Mouse (Mus musculus): ENCODE measurements at regions not wholly inside any gene's neighbourhood (a gene's known extent, or its start where the extent isn't known, plus 50 kb on each side); places are given as distances from the start of the nearest gene placed in this dataset.

- Histone ChIP-seq H3K9ac (no peak overlapping the region), H3K27me3 (ENCODE audit: control insufficient read depth, insufficient read depth, low read length) (no peaks in the 10 kb centered on the region), H3K36me3 (replicated peaks; ENCODE audit: control insufficient read depth, insufficient read depth) (no peaks in the 10 kb centered on the region), H3K9me3 (ENCODE audit: control insufficient read depth, low read length) (no peaks in the 10 kb centered on the region), H3K4me2 (replicated peaks) (no peak overlapping the region), H3K27ac (no peak overlapping the region), H3K4me1 (replicated peaks; ENCODE audit: control insufficient read depth, insufficient read depth, low read length) (no peaks in the 10 kb centered on the region), H3K4me3 (replicated peaks; ENCODE audit: low read length) (no peak overlapping the region)
- 88% methylated on average over 5 of the region's 5 CpGs for WGBS
- ATAC-seq (ENCODE audit: low FRiP score) (no peak), DNase-seq (ENCODE audit: low spot score) (no peak)
Observed at GRCm38 (mm10) chr11:34153749-34154525, 54.0 kb downstream of the Foxi1 start.

- Histone ChIP-seq H3K4me1 (replicated peaks; ENCODE audit: control insufficient read depth, insufficient read depth, low read length) (no peaks in the 10 kb centered on the region), H3K9ac (no peak overlapping the region), H3K4me2 (replicated peaks) (no peak overlapping the region), H3K27ac (no peak overlapping the region), H3K9me3 (ENCODE audit: control insufficient read depth, low read length) (no peaks in the 10 kb centered on the region), H3K4me3 (replicated peaks; ENCODE audit: low read length) (no peak overlapping the region), H3K36me3 (replicated peaks; ENCODE audit: control insufficient read depth, insufficient read depth) (no peaks in the 10 kb centered on the region), H3K27me3 (ENCODE audit: control insufficient read depth, insufficient read depth, low read length) (no peaks in the 10 kb centered on the region)
- DNase-seq (ENCODE audit: low spot score) (peak; percentile 87), ATAC-seq (ENCODE audit: low FRiP score) (peak; percentile 79)
- WGBS, result 31% methylated on average over 5 of the region's 5 CpGs
Observed at GRCm38 (mm10) chr11:34149370-34149976, 51.1 kb upstream of the 4930469K13Rik start.

All from hindbrain, embryonic 14.5 days (tissue).